Mouse (Mus musculus) left cerebral cortex, postnatal 4 days (tissue): ENCODE measurements around the gene Zmat5. TPM values are rescaled to one million over a fixed set of nuclear protein-coding genes. Genes with fewer than 3 reads are reported as not detected.

Source experiments
- DNase-seq: peaks from one replicate; pipeline ENCODE4 v3.0.0-alpha.2; 2022
- intact Hi-C: fragments of 180-260 bp; cut with DNase I; formaldehyde crosslinking; loops from one replicate; pipeline ENCODE4 v1.15.1; 2025
- total RNA-seq, 2 experiments: library from RNA; stranded (reverse); gene quantifications; 2 replicates each; pipeline ENCODE4 v1.2.3; 2021

Zmat5 gene
- total RNA-seq, 2 experiments from 2014 or later = 24.9 to 31.3 TPM

DNA sequence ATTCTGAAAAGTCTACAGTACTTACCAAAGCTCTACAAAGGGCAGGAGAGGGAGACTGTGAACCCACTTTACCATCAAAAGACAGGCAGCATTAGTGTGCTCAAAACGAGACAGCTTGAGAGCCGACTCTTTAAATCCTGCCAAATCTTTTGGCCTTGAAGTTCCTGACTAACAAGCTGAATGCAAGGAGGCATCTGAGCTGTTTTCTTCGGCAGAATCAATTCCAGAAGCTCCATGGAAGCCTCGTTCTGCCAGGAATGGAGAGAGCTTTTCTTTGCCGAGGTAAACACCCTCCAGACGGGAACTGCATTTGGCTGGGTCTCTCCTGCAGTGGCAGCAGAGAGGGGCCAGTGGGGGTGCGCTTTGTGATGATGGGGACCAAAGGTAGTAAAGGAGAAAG is 64.8 kb downstream of the Zmat5 start:
- intact Hi-C loops = no loop called here
- no peak for DNase-seq

DNA sequence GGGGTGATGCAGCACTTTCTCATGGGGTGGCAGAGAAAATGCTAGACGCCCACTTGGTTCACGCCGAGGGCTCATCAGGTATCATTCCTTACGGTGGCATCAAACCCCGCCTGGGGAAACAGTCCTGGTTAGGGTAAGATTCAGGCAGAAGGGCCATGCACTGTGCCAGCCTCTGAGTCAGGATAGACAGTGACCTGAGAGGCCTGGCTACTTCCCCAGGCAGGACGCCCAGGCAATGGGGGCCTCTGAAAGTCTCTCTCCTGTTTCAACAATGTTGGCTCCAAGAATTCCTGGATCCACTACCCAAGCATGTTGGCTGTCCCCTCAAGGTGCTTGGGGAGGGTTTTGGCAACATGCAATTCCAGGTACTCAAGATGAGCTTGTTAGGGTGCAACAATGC is 65.4 kb downstream of the Zmat5 start:
- no peak for DNase-seq
- intact Hi-C loops = no loop called here

DNA sequence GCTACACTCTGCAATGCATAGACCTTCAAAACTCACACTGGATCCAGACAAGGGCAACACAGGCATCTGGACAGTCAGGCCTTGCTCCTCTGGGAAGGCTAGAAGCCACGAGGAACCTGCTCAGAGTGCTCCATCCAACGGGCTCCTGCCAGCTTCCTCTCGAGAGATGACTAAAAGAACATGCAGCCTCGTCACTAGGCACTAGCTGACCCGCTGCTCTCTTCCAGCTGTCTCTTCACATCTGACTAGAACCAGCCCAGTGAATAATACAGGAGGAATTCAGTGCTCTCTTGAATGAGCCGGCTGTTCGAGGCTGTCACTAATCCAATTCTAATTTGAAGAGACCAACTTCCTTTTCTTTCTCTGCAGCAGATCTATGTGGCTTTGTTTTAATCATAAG is 67.3 kb downstream of the Zmat5 start:
- DNase-seq = no peak
- intact Hi-C loops = no loop called here

DNA sequence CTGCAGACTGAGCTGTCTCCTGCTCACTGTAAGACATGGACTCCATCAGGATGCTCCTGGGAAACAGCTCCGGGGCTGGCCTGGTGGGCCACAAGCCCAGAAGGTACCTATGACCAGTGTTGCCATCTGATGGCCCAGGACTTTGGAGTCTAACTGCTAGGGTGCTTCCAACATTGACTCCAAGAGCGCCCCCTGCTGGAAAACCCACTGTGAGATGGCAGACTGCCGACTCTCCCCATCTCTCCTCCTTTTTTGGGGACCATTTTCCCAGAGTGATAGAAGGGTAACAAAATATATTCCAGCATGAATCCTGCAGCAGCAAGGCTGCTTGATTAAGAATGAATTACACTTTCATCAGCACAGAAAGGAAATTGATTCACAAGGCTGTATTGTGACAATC is 68.4 kb downstream of the Zmat5 start:
- intact Hi-C loops = no loop called here
- peak; percentile 64 for DNase-seq

DNA sequence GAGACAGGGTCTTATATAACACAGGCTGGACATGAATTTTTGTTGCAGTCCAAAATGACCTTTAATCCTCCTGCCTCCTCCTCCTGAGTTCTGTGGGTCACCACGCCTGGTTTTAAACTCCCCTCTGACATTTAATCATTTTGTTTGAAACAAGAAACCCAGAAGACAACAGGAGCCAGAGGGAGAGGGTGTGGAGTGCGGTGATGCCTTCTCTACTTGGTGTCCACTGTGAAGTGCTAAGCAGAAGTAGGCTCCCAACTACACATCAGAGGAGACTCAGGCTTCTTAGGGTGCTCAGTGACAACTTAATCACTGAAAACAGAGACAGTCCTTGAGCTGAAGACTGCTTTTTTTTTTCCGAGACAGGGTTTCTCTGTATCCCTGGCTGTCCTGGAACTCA is 76.4 kb downstream of the Zmat5 start:
- no peak for DNase-seq
- intact Hi-C loops = loop anchor here (10.0 kb wide), 1 partner anchor 276 kb away; no protein-coding TSS in a partner anchor

DNA sequence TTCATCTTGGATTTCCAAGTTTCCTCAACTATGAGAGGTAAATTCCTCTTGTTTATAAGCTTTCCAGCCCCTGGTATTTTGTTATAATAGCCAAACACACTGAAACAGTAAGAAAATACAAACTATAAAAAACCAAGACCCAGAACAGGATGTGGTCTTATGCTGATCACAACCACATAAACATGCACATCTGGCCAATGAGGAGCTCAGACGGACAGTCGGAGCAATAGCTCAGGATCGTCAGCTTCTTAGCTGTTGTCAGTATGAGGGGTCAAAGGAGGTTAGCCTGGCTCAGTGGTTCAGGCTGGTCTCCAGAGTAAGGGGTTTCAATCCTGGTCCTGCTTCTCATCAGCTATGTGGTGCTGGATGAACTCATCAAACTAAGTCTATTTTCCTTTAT is 78.6 kb downstream of the Zmat5 start:
- no peak for DNase-seq
- intact Hi-C loops = loop anchor here (10.0 kb wide), 1 partner anchor 278 kb away; no protein-coding TSS in a partner anchor

DNA sequence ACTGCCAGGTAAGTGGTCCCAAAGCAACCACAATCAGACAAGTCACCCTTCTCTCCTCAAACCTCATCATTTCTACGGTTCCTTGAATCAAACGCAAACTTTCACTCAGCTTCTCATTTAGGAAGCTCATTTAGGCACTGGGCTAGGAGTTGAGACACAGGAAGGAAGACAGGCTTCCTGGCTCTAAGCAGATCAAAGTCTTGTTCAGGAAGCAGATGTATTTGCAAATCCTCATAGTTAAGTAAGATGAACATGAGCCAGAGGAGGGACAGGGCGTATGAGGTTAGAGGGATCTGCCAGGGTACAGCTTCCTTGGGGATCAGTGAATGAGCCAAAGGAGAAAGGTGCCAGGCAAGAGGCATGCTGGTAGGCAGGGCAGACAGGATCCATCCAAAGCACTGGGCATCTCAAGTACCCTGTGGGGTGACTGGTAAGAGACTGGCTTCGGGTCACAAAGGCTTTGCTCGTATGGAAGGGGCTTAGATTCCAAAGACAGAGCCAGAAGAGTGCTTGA is 80.2 kb downstream of the Zmat5 start:
- intact Hi-C loops = loop anchor here (10.0 kb wide), 1 partner anchor 280 kb away; no protein-coding TSS in a partner anchor

More for the DNA sequence above, 80.2 kb downstream of the Zmat5 start:
- DNase-seq = no peak

Other genes with a start within 250 kb of the Zmat5 start
- gene Mtmr3, start 109.8 kb upstream of the Zmat5 start, total RNA-seq = 10 to 100 TPM; 74.2 to 76.6 TPM
- not detected for gene Gm11032, start 84.6 kb upstream of the Zmat5 start, total RNA-seq
- 10 to 100 TPM; 27.3 to 28.3 TPM for gene Ascc2, start 66.9 kb upstream of the Zmat5 start, total RNA-seq
- gene Uqcr10, start 336 bp upstream of the Zmat5 start, total RNA-seq = 100 to 1,000 TPM; 253 to 282 TPM
- gene Cabp7, start 42.1 kb downstream of the Zmat5 start, total RNA-seq = 1 to 10 TPM; 2.2 to 4.3 TPM
- 100 to 1,000 TPM; 155 to 162 TPM for gene Nf2, start 144.9 kb downstream of the Zmat5 start, total RNA-seq
- 100 to 1,000 TPM; 102 TPM for gene Nipsnap1, start 169.3 kb downstream of the Zmat5 start, total RNA-seq
- 10 to 100 TPM; 58.1 to 61.4 TPM for gene Thoc5, start 190.6 kb downstream of the Zmat5 start, total RNA-seq
- 1 to 10 TPM; 3.2 to 4.8 TPM for gene Nefh, start 243.4 kb downstream of the Zmat5 start, total RNA-seq